Mouse (Mus musculus): ENCODE measurements around the gene Caprin1.

DNA sequence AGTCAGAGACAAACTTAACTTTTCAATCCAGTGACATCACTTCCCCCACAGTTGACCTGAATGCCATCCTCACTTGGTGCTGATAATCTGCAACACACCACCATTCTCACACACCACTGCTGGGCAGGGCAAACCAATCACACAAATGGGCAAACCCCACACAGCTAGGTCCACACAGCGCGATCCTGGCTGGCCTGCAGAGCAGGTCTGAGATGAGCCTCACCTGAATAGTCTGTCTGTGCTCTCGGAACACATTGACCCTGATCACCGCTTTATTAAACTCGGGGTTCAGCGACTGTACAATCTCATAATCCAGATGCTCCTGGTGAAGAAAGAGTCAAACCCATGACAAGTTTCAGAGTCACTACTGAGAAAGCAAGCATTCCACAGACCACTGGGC, 54.6 kb downstream of the Caprin1 start:
- no peak for TF ChIP-seq TAL1 (IDR thresholded peaks at IDR 0.05; ENCODE audit: low read length)
- no peak for TF ChIP-seq GATA1 (IDR thresholded peaks at IDR 0.05; ENCODE audit: low read length)
